Mouse (Mus musculus) intestine, embryonic 15.5 days (tissue): ENCODE results near the gene Gpr55. TPM values are rescaled to one million over a fixed set of nuclear protein-coding genes. Genes with fewer than 3 reads are reported as not detected.

Source experiments
- ATAC-seq: fragments of 200-750 bp; cut with Nextera tagmentation; 2 replicates; pipeline ENCODE4 v1.8.0; 2017; ENCODE audit warnings: moderate TSS enrichment, moderate library complexity
- H3K27ac ChIP-seq: fragments of 300-500 bp; sonication (generic); 2 replicates; pipeline ENCODE4 v1.5.1; 2015; ENCODE audit warnings: mild to moderate bottlenecking, inconsistent platforms
- H3K27me3 ChIP-seq: fragments of 300-500 bp; sonication (generic); replicated peaks from 2 replicates; pipeline ENCODE4 v1.6.1; 2015; ENCODE audit warnings: inconsistent platforms
- H3K36me3 ChIP-seq: fragments of 300-500 bp; sonication (generic); 2 replicates; pipeline ENCODE4 v1.6.1; 2015; ENCODE audit warnings: inconsistent platforms
- H3K4me1 ChIP-seq: fragments of 300-500 bp; sonication (generic); replicated peaks from 2 replicates; pipeline ENCODE4 v1.6.1; 2015; ENCODE audit warnings: inconsistent platforms
- H3K4me2 ChIP-seq: fragments of 300-500 bp; sonication (generic); replicated peaks from 2 replicates; pipeline ENCODE4 v1.6.1; 2015; ENCODE audit warnings: mild to moderate bottlenecking, inconsistent platforms
- H3K4me3 ChIP-seq: fragments of 300-500 bp; sonication (generic); replicated peaks from 2 replicates; pipeline ENCODE4 v1.5.1; 2015; ENCODE audit warnings: inconsistent platforms
- H3K9ac ChIP-seq: fragments of 300-500 bp; sonication (generic); 2 replicates; pipeline ENCODE4 v1.6.1; 2015; ENCODE audit warnings: inconsistent platforms
- H3K9me3 ChIP-seq: fragments of 300-500 bp; sonication (generic); 2 replicates; pipeline ENCODE4 v1.6.1; 2016; ENCODE audit warnings: inconsistent platforms
- WGBS: fragments of 180-500 bp; shearing (Covaris S2); methylation state at CpG from one replicate; pipeline ENCODE4 v1.1.7; 2015; 5-methylcytosine and 5-hydroxymethylcytosine counted together
- polyA plus RNA-seq: library from polyadenylated mRNA; unstranded; fragments of >200 nt; fragmentation: Nextera tagmentation; extraction: Ambion mirVana; gene quantifications from 2 replicates; pipeline ENCODE4 v1.2.1, GENCODE M21; 2015

The Gpr55 gene
- polyA plus RNA-seq, 1 experiment from 2014 or later, result 0.04 TPM

DNA sequence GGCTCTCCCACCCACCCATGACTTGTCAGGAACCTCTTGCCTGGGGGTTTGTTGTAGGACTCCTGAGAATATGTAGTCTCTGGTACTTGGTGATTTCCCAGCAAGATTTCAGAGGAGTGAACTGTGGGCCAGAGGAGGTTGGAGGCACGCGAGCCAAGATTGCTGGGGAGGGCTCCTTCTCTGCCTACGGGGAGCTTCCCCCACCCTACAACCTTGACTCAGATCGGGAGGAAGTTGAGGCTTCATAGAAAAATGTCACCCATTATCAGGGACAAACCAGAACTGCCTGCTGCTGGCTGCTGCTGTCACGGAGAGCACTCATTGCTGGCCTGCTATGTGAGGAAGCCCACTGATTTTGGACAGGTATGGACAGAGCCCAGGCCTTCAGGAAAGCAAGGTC is 3.5 kb downstream of the Gpr55 start:
- no peak for ATAC-seq
- no peak overlapping the region for H3K4me2 ChIP-seq
- no peak overlapping the region for H3K9ac ChIP-seq

GRCm38 (mm10) chr1:85955150-85955549 is 5.7 kb downstream of the Gpr55 start:
- no peak overlapping the region for H3K4me2 ChIP-seq
- H3K4me1 ChIP-seq, result peaks cover 24% of the 10 kb centered on the region
- no peak for ATAC-seq
- 70% methylated on average over 3 of the region's 3 CpGs for WGBS
- H3K9me3 ChIP-seq, result no peaks in the 10 kb centered on the region
- no peak overlapping the region for H3K9ac ChIP-seq
- H3K27me3 ChIP-seq, result no peaks in the 10 kb centered on the region
- no peaks in the 10 kb centered on the region for H3K36me3 ChIP-seq
- no peak overlapping the region for H3K27ac ChIP-seq
- H3K4me3 ChIP-seq, result no peak overlapping the region

More for the DNA sequence above, 3.5 kb downstream of the Gpr55 start:
- no peak overlapping the region for H3K4me3 ChIP-seq
- H3K4me1 ChIP-seq, result peaks cover 25% of the 10 kb centered on the region
- H3K9me3 ChIP-seq, result no peaks in the 10 kb centered on the region
- H3K27ac ChIP-seq, result no peak overlapping the region
- 66% methylated on average over 5 of the region's 5 CpGs for WGBS
- H3K27me3 ChIP-seq, result no peaks in the 10 kb centered on the region
- H3K36me3 ChIP-seq, result no peaks in the 10 kb centered on the region

- Histone ChIP-seq H3K36me3 (no peaks in the 10 kb centered on the region), H3K4me1 (no peaks in the 10 kb centered on the region), H3K4me3 (no peak overlapping the region), H3K4me2 (no peak overlapping the region), H3K9me3 (no peaks in the 10 kb centered on the region), H3K27ac (no peak overlapping the region), H3K27me3 (no peaks in the 10 kb centered on the region), H3K9ac (no peak overlapping the region)
- whole genome bisulfite sequencing, result 88% methylated on average over 2 of the region's 2 CpGs
- ATAC-seq, result peak; percentile 72
Measured at GRCm38 (mm10) chr1:85949085-85949684, 11.6 kb downstream of the Gpr55 start.

GRCm38 (mm10) chr1:85942318-85942717 is 18.5 kb downstream of the Gpr55 start:
- WGBS, result 81% methylated on average over 8 of the region's 8 CpGs
- no peak overlapping the region for H3K9ac ChIP-seq
- no peak for ATAC-seq
- no peaks in the 10 kb centered on the region for H3K4me1 ChIP-seq
- H3K4me3 ChIP-seq, result no peak overlapping the region
- no peak overlapping the region for H3K27ac ChIP-seq
- no peak overlapping the region for H3K4me2 ChIP-seq
- no peaks in the 10 kb centered on the region for H3K36me3 ChIP-seq
- no peaks in the 10 kb centered on the region for H3K27me3 ChIP-seq
- H3K9me3 ChIP-seq, result no peaks in the 10 kb centered on the region

DNA sequence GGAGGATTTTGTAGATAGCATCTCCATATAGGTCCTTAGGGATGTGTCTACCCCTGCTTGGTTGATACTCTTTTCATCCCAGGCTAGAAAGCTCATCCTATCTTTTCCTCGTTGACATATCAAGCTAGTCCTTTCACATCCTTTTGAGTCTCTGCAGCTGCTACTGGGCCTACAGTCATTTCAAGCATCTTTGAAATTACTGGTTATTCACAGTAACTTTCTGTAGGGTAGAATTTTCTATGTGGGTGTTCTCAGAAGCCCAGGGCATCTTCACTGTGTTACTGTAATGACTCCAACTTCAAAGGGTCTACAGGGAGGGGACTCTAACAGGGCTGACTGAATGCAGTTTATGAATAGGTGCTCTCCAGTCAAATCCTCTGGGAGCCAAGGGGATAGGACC is 23.5 kb downstream of the Gpr55 start:
- Histone ChIP-seq H3K4me1 (peaks cover 17% of the 10 kb centered on the region), H3K4me2 (no peak overlapping the region), H3K27me3 (no peaks in the 10 kb centered on the region), H3K27ac (no peak overlapping the region), H3K36me3 (no peaks in the 10 kb centered on the region), H3K9me3 (no peaks in the 10 kb centered on the region), H3K9ac (no peak overlapping the region), H3K4me3 (no peak overlapping the region)
- ATAC-seq, result no peak
- WGBS, result 55% methylated on average over 1 of the region's 1 CpGs

DNA sequence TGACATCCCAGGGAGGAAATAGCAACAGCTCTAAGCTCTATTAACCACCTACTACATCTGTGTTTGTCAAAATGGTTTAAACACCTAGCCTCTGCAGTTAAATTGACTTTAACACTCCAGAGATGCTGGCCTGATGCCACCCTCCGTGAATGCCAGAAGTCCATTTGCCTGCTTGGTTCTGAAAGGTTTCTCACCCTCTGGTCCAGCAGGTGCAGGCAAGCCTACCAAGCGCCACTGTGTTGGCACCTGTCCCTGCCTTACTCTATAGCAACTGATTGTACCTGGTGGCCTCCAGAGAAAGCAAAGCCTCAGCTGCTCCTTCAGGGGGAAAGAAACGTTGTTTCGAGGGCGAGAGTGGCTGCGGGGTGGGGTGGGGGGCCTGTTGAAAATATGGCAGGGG is 24.5 kb downstream of the Gpr55 start:
- Histone ChIP-seq H3K27ac (no peak overlapping the region), H3K4me2 (no peak overlapping the region), H3K4me1 (peaks cover 18% of the 10 kb centered on the region), H3K36me3 (no peaks in the 10 kb centered on the region), H3K27me3 (no peaks in the 10 kb centered on the region), H3K4me3 (no peak overlapping the region), H3K9ac (no peak overlapping the region), H3K9me3 (no peaks in the 10 kb centered on the region)
- ATAC-seq, result no peak
- WGBS, result 62% methylated on average over 6 of the region's 6 CpGs

DNA sequence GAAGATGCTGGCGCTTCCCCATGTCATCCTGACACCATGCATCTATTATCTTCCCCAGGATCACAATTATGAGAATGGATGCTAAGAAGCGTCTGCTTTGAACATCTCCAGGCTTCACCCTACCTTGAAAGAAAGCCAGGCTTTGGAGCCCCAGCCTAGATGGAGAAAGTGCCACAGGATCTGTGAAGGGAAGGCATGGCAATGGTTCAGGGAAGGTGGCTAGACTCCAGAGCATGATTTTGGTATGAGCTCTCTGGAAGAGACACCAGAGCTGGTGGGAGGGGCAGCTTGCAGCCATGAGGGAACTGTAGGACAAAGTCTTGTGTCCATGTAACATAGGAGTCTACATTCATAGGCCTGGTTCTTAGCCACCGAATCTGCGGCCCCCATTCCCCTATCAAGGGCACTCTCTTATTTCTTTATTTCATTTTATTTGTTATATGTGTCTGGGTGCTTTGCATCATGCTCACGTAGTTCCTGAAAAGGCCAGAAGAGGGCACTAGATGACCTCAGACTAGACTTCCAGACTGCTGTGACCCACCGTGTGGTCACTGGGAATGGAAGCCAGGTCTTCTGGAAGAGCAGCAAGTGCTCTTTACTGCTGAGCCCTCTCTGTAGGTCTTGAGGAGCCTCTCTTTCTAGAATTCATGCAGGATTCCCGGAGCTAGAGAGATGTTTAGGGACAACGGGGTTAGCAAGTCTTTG is 25.5 kb downstream of the Gpr55 start:
- ATAC-seq, result no peak

GRCm38 (mm10) chr1:85934560-85934959 is 26.2 kb downstream of the Gpr55 start:
- no peak for ATAC-seq

More for the DNA sequence above, 25.5 kb downstream of the Gpr55 start:
- Histone ChIP-seq H3K27me3 (no peaks in the 10 kb centered on the region), H3K9me3 (no peaks in the 10 kb centered on the region), H3K4me2 (no peak overlapping the region), H3K9ac (no peak overlapping the region), H3K4me3 (no peak overlapping the region), H3K4me1 (peaks cover 18% of the 10 kb centered on the region), H3K27ac (no peak overlapping the region), H3K36me3 (no peaks in the 10 kb centered on the region)
- 64% methylated on average over 8 of the region's 8 CpGs for WGBS

GRCm38 (mm10) chr1:85933631-85934465 is 27.0 kb downstream of the Gpr55 start:
- no peaks in the 10 kb centered on the region for H3K36me3 ChIP-seq
- no peak overlapping the region for H3K9ac ChIP-seq
- no peaks in the 10 kb centered on the region for H3K27me3 ChIP-seq
- H3K4me3 ChIP-seq, result no peak overlapping the region
- 0 out of 2 replicates have a peak overlapping the region, but pooled peaks have one; percentile 23 for H3K27ac ChIP-seq
- H3K9me3 ChIP-seq, result no peaks in the 10 kb centered on the region
- H3K4me2 ChIP-seq, result peak overlapping the region; percentile 42
- 8% methylated on average over 11 of the region's 11 CpGs for WGBS
- peak; percentile 69 for ATAC-seq
- H3K4me1 ChIP-seq, result peaks cover 18% of the 10 kb centered on the region

More at GRCm38 (mm10) chr1:85934560-85934959, 26.2 kb downstream of the Gpr55 start:
- H3K36me3 ChIP-seq, result no peaks in the 10 kb centered on the region
- H3K4me1 ChIP-seq, result peaks cover 18% of the 10 kb centered on the region
- H3K4me3 ChIP-seq, result no peak overlapping the region
- no peak overlapping the region for H3K9ac ChIP-seq
- WGBS, result 20% methylated on average over 7 of the region's 7 CpGs
- no peak overlapping the region for H3K27ac ChIP-seq
- no peaks in the 10 kb centered on the region for H3K27me3 ChIP-seq
- H3K9me3 ChIP-seq, result no peaks in the 10 kb centered on the region
- H3K4me2 ChIP-seq, result no peak overlapping the region

GRCm38 (mm10) chr1:85933226-85933625 is 27.6 kb downstream of the Gpr55 start:
- 7% methylated on average over 7 of the region's 7 CpGs for WGBS
- H3K4me3 ChIP-seq, result no peak overlapping the region

GRCm38 (mm10) chr1:85931170-85931569 is 29.6 kb downstream of the Gpr55 start:
- H3K27me3 ChIP-seq, result no peaks in the 10 kb centered on the region
- 87% methylated on average over 5 of the region's 5 CpGs for WGBS
- no peak overlapping the region for H3K4me3 ChIP-seq
- H3K9ac ChIP-seq, result no peak overlapping the region
- H3K9me3 ChIP-seq, result no peaks in the 10 kb centered on the region
- H3K4me2 ChIP-seq, result no peak overlapping the region
- H3K27ac ChIP-seq, result no peak overlapping the region
- no peak for ATAC-seq
- H3K36me3 ChIP-seq, result no peaks in the 10 kb centered on the region
- H3K4me1 ChIP-seq, result peaks cover 20% of the 10 kb centered on the region

More at GRCm38 (mm10) chr1:85933226-85933625, 27.6 kb downstream of the Gpr55 start:
- Histone ChIP-seq H3K36me3 (no peaks in the 10 kb centered on the region), H3K9ac (no peak overlapping the region), H3K27ac (0 out of 2 replicates have a peak overlapping the region, but pooled peaks have one; percentile 51), H3K9me3 (no peaks in the 10 kb centered on the region), H3K27me3 (no peaks in the 10 kb centered on the region), H3K4me2 (peak overlapping the region; percentile 42), H3K4me1 (peaks cover 20% of the 10 kb centered on the region)
- ATAC-seq, result peak; percentile 50

GRCm38 (mm10) chr1:85929406-85929805 is 31.4 kb downstream of the Gpr55 start:
- Histone ChIP-seq H3K36me3 (no peaks in the 10 kb centered on the region), H3K9ac (no peak overlapping the region), H3K4me1 (peaks cover 20% of the 10 kb centered on the region), H3K9me3 (no peaks in the 10 kb centered on the region), H3K4me3 (no peak overlapping the region), H3K4me2 (no peak overlapping the region), H3K27ac (no peak overlapping the region), H3K27me3 (no peaks in the 10 kb centered on the region)
- ATAC-seq, result no peak
- WGBS, result 82% methylated on average over 6 of the region's 6 CpGs
